Mouse (Mus musculus): ENCODE measurements around the gene Prkacb.

GRCm38 (mm10) chr3:146843470-146843869 is 30.7 kb upstream of the Prkacb start:
- no peak for TF ChIP-seq CTCF (IDR thresholded peaks at IDR 0.05; ENCODE audit: low read depth, low read length)
- TF ChIP-seq GATA1 (IDR thresholded peaks at IDR 0.05; ENCODE audit: borderline replicate concordance, low read length) = no peak

Measured in G1E (cell line).